Mouse (Mus musculus): ENCODE data around the gene Slco1c1. TPM values are rescaled to one million over a fixed set of nuclear protein-coding genes. Genes with fewer than 3 reads are reported as not detected.

Slco1c1 gene
- 10 to 100 TPM; 49.5 to 55.0 TPM for total RNA-seq (2021)
- long read RNA-seq, experiment 1, transcript Slco1c1-201 (15 exons, 3,178 nt) = major isoform, 81 of 94 reads
- long read RNA-seq, experiment 1, partial matches to known transcripts = 2 of 94 reads
- long read RNA-seq, experiment 1, other reads (novel, unspliced or antisense) = 10 of 94 reads
- long read RNA-seq, experiment 2, transcript Slco1c1-201 (15 exons, 3,178 nt) = major isoform, 61 of 71 reads
- long read RNA-seq, experiment 2, partial matches to known transcripts = 5 of 71 reads
- long read RNA-seq, experiment 2, other reads (novel, unspliced or antisense) = 5 of 71 reads

GRCm38 (mm10) chr6:141523747-141524640, at the start of gene Slco1c1:
Gene Slco1c1 (plus strand): TSS chr6:141524368.
- DNase-seq (ENCODE audit: extremely low spot score in 1 of 2, low spot score in 2 of 2) = peak in 1 of 2 experiments; percentile 16
- H3K27ac ChIP-seq = peak within 1 kb of the TSS; percentile 66
- no peak for TF ChIP-seq CTCF (IDR thresholded peaks at IDR 0.05)

GRCm38 (mm10) chr6:141474696-141475095, 49.5 kb upstream of the Slco1c1 start:
- no peak for DNase-seq (ENCODE audit: extremely low spot score in 1 of 2, low spot score in 2 of 2)
- Histone ChIP-seq H3K27ac (no peak overlapping the region), H3K4me3 (no peak overlapping the region)
- intact Hi-C loops (cut with DNase I) = no loop called here
- no peak for TF ChIP-seq CTCF (IDR thresholded peaks at IDR 0.05)

More at GRCm38 (mm10) chr6:141523747-141524640, at the start of gene Slco1c1:
- intact Hi-C loops (cut with DNase I) = no loop called here
- peak within 1 kb of the TSS; percentile 44 for H3K4me3 ChIP-seq

GRCm38 (mm10) chr6:141485302-141486021, 38.7 kb upstream of the Slco1c1 start:
- H3K4me3 ChIP-seq = no peak overlapping the region
- no peak for DNase-seq (ENCODE audit: extremely low spot score in 1 of 2, low spot score in 2 of 2)
- intact Hi-C loops (cut with DNase I) = loop anchor here (2.0 to 10.0 kb wide), 5 partner anchors 91 to 1032 kb away; partner anchors contain the start of gene Pyroxd1
- TF ChIP-seq CTCF (IDR thresholded peaks at IDR 0.05) = no peak
- no peak overlapping the region for H3K27ac ChIP-seq

GRCm38 (mm10) chr6:141487266-141487665, 36.9 kb upstream of the Slco1c1 start:
- no peak overlapping the region for H3K27ac ChIP-seq
- intact Hi-C loops (cut with DNase I) = loop anchor here (2.0 to 10.0 kb wide), 5 partner anchors 90 to 1030 kb away; partner anchors contain the start of gene Pyroxd1
- H3K4me3 ChIP-seq = peak overlapping the region; percentile 22; the same call in 1 of the 2 replicates
- DNase-seq (ENCODE audit: extremely low spot score in 1 of 2, low spot score in 2 of 2) = peak in 1 of 2 experiments; percentile 15
- TF ChIP-seq CTCF (IDR thresholded peaks at IDR 0.05) = peak; percentile 67

GRCm38 (mm10) chr6:141488619-141489018, 35.5 kb upstream of the Slco1c1 start:
- intact Hi-C loops (cut with DNase I) = loop anchor here (5.0 to 10.0 kb wide), 4 partner anchors 309 to 1029 kb away; partner anchors contain the start of gene Pyroxd1
- DNase-seq (ENCODE audit: extremely low spot score in 1 of 2, low spot score in 2 of 2) = peak; percentile 23 to 35
- Histone ChIP-seq H3K27ac (no peak overlapping the region), H3K4me3 (no peak overlapping the region)
- peak; percentile 78 for TF ChIP-seq CTCF (IDR thresholded peaks at IDR 0.05)

- no peak for DNase-seq (ENCODE audit: extremely low spot score in 1 of 2, low spot score in 2 of 2)
- no peak overlapping the region for H3K4me3 ChIP-seq
- H3K27ac ChIP-seq = peak overlapping the region; percentile 45; the same call in 1 of the 2 replicates
- no peak for TF ChIP-seq CTCF (IDR thresholded peaks at IDR 0.05)
- intact Hi-C loops (cut with DNase I) = loop anchor here (2.0 to 5.0 kb wide), 2 partner anchors 37 to 74 kb away; no protein-coding TSS in a partner anchor
These were observed 29.3 kb upstream of the Slco1c1 start for GRCm38 (mm10) chr6:141494909-141495308.

- TF ChIP-seq CTCF (IDR thresholded peaks at IDR 0.05) = no peak
- DNase-seq (ENCODE audit: extremely low spot score in 1 of 2, low spot score in 2 of 2) = peak in 1 of 2 experiments; percentile 26
- Histone ChIP-seq H3K4me3 (no peak overlapping the region), H3K27ac (peak overlapping the region; percentile 1; the same call in 1 of the 2 replicates)
- intact Hi-C loops (cut with DNase I) = loop anchor here (2.0 to 5.0 kb wide), 2 partner anchors 36 to 73 kb away; no protein-coding TSS in a partner anchor
These were observed 28.3 kb upstream of the Slco1c1 start for GRCm38 (mm10) chr6:141495634-141496418.

- DNase-seq (ENCODE audit: extremely low spot score in 1 of 2, low spot score in 2 of 2) = no peak
These were observed 24.7 kb upstream of the Slco1c1 start for GRCm38 (mm10) chr6:141499511-141499910.

GRCm38 (mm10) chr6:141501171-141501570, 23.0 kb upstream of the Slco1c1 start:
- DNase-seq (ENCODE audit: extremely low spot score in 1 of 2, low spot score in 2 of 2) = no peak
- Histone ChIP-seq H3K4me3 (no peak overlapping the region), H3K27ac (no peak overlapping the region; the same call in 1 of the 2 replicates)
- intact Hi-C loops (cut with DNase I) = no loop called here
- TF ChIP-seq CTCF (IDR thresholded peaks at IDR 0.05) = no peak

More at GRCm38 (mm10) chr6:141499511-141499910, 24.7 kb upstream of the Slco1c1 start:
- intact Hi-C loops (cut with DNase I) = loop anchor here (2.0 to 5.0 kb wide), 2 partner anchors 33 to 77 kb away; no protein-coding TSS in a partner anchor
- Histone ChIP-seq H3K4me3 (no peak overlapping the region), H3K27ac (no peak overlapping the region)
- peak; percentile 50 for TF ChIP-seq CTCF (IDR thresholded peaks at IDR 0.05)

- intact Hi-C loops (cut with DNase I) = no loop called here
- H3K4me3 ChIP-seq = no peak overlapping the region
- no peak overlapping the region for H3K27ac ChIP-seq
- no peak for TF ChIP-seq CTCF (IDR thresholded peaks at IDR 0.05)
- DNase-seq (ENCODE audit: extremely low spot score in 1 of 2, low spot score in 2 of 2) = no peak
These were observed 1.6 kb upstream of the Slco1c1 start for GRCm38 (mm10) chr6:141522541-141522940.
